Mouse (Mus musculus) limb, embryonic 14.5 days (tissue): Measurements from ENCODE around the gene Hcfc2. TPM values are rescaled to one million over a fixed set of nuclear protein-coding genes. Genes with fewer than 3 reads are reported as not detected.

Experiments used
- ATAC-seq: fragments of 200-750 bp; cut with Nextera tagmentation; 2 replicates; pipeline ENCODE4 v1.8.0; 2017; ENCODE audit warnings: low read depth, moderate number of reproducible peaks, moderate TSS enrichment; ENCODE audit not compliant: low FRiP score
- DNase-seq: peaks from one replicate; pipeline ENCODE4 v3.0.0-alpha.2; 2015; ENCODE audit warnings: low spot score
- H3K27ac ChIP-seq: fragments of 300-500 bp; sonication (generic); replicated peaks from 2 replicates; pipeline ENCODE4 v1.5.1; 2014; ENCODE audit warnings: low read depth, mild to moderate bottlenecking, low read length, moderate library complexity, mixed read lengths
- H3K27me3 ChIP-seq: fragments of 300-500 bp; sonication (generic); 2 replicates; pipeline ENCODE4 v1.6.1; 2014; ENCODE audit warnings: low read length, mixed read lengths; ENCODE audit not compliant: control insufficient read depth, insufficient read depth
- H3K36me3 ChIP-seq: fragments of 300-500 bp; sonication (generic); 2 replicates; pipeline ENCODE4 v1.6.1; 2014; ENCODE audit warnings: mild to moderate bottlenecking, low read length, moderate library complexity, mixed read lengths; ENCODE audit not compliant: control insufficient read depth, insufficient read depth
- H3K4me1 ChIP-seq: fragments of 300-500 bp; sonication (generic); 2 replicates; pipeline ENCODE4 v1.6.1; 2014; ENCODE audit warnings: antibody characterized with exemption, low read length, mixed read lengths; ENCODE audit not compliant: control insufficient read depth, insufficient read depth
- H3K4me2 ChIP-seq: fragments of 300-500 bp; sonication (generic); replicated peaks from 2 replicates; pipeline ENCODE4 v1.6.1; 2014; ENCODE audit warnings: low read depth, mild to moderate bottlenecking, low read length, moderate library complexity; ENCODE audit not compliant: severe bottlenecking
- H3K4me3 ChIP-seq: fragments of 300-500 bp; sonication (generic); replicated peaks from 2 replicates; pipeline ENCODE4 v1.5.1; 2014; ENCODE audit warnings: low read length
- H3K9ac ChIP-seq: fragments of 300-500 bp; sonication (generic); 2 replicates; pipeline ENCODE4 v1.6.1; 2014; ENCODE audit warnings: mild to moderate bottlenecking, low read depth, low read length, moderate library complexity; ENCODE audit not compliant: severe bottlenecking
- H3K9me3 ChIP-seq: fragments of 300-500 bp; sonication (generic); 2 replicates; pipeline ENCODE4 v1.6.1; 2016; ENCODE audit warnings: low read length; ENCODE audit not compliant: control insufficient read depth
- POLR2A ChIP-seq: fragments of 200-500 bp; IDR thresholded peaks from 2 replicates; pipeline ENCODE4 v1.8.0; 2012; ENCODE audit warnings: inconsistent platforms, mild to moderate bottlenecking, moderate library complexity, borderline replicate concordance; ENCODE audit not compliant: insufficient read depth, insufficient read length; ENCODE audit errors: extremely low read depth
- WGBS: fragments of 180-500 bp; shearing (Covaris S2); extraction: QIAGEN DNeasy Blood & Tissue Kit; methylation state at CpG from one replicate; pipeline ENCODE4 v1.1.7; 2014; 5-methylcytosine and 5-hydroxymethylcytosine counted together
- polyA plus RNA-seq, 2 experiments: library from polyadenylated mRNA; depleted of rRNA in 1 of 2; stranded (reverse) in 1 of 2; unstranded in 1 of 2; fragments of >200 nt; fragmentation: Nextera tagmentation in 1 of 2; extraction: Ambion mirVana in 1 of 2; gene quantifications; 2 replicates each; pipeline versions ENCODE4 v1.2.1 to v1.2.3; 2012 to 2014

The Hcfc2 gene
- polyA plus RNA-seq, 2 experiments, result 38.8 to 44.6 TPM

- no peak overlapping the region for H3K4me2 ChIP-seq
- H3K9ac ChIP-seq, result 0 out of 2 replicates have a peak overlapping the region, but pooled peaks have one; percentile 34
- WGBS, result 77% methylated on average over 9 of the region's 9 CpGs
- H3K27me3 ChIP-seq, result no peaks in the 10 kb centered on the region
- peaks cover 19% of the 10 kb centered on the region for H3K4me1 ChIP-seq
- peaks cover 46% of the 10 kb centered on the region for H3K36me3 ChIP-seq
- H3K27ac ChIP-seq, result no peak overlapping the region
- no peaks in the 10 kb centered on the region for H3K9me3 ChIP-seq
- no peak for TF ChIP-seq POLR2A
- no peak overlapping the region for H3K4me3 ChIP-seq
- ATAC-seq (no peak), DNase-seq (no peak)
Measured at GRCm38 (mm10) chr10:82761037-82761811, 65.3 kb downstream of the Hcfc2 start.

GRCm38 (mm10) chr10:82762756-82763681 lies 67.1 kb downstream of the Hcfc2 start:
- no peak for TF ChIP-seq POLR2A
- no peaks in the 10 kb centered on the region for H3K9me3 ChIP-seq
- H3K4me2 ChIP-seq, result peak overlapping the region; percentile 71
- ATAC-seq (peak; percentile 24; the same call in 1 of the 2 replicates), DNase-seq (peak; percentile 19)
- peaks cover 15% of the 10 kb centered on the region for H3K4me1 ChIP-seq
- H3K4me3 ChIP-seq, result peak overlapping the region; percentile 89
- H3K27ac ChIP-seq, result peak overlapping the region; percentile 100
- H3K36me3 ChIP-seq, result peaks cover 28% of the 10 kb centered on the region
- WGBS, result under 1% methylated on average over 40 of the region's 48 CpGs
- H3K27me3 ChIP-seq, result no peaks in the 10 kb centered on the region
- peak overlapping the region; percentile 99 for H3K9ac ChIP-seq

- peaks cover 18% of the 10 kb centered on the region for H3K36me3 ChIP-seq
- peak; percentile 96 for ATAC-seq
- WGBS, result under 1% methylated on average over 39 of the region's 68 CpGs
- peak; percentile 91; the same call in 1 of the 2 replicates for TF ChIP-seq POLR2A
- peak within 1 kb of the TSS; percentile 99 for H3K9ac ChIP-seq
- no peaks in the 10 kb centered on the region for H3K9me3 ChIP-seq
- peak within 1 kb of the TSS; percentile 71 for H3K4me2 ChIP-seq
- peak within 1 kb of the TSS; percentile 89 for H3K4me3 ChIP-seq
- peak within 1 kb of the TSS; percentile 100 for H3K27ac ChIP-seq
- peak; percentile 98 for DNase-seq
- peaks cover 15% of the 10 kb centered on the region for H3K4me1 ChIP-seq
- no peaks in the 10 kb centered on the region for H3K27me3 ChIP-seq
Measured at GRCm38 (mm10) chr10:82763840-82764631, 68.1 kb downstream of the Hcfc2 start, which contains the start of gene Nfyb. Nfyb (minus strand) TSS chr10:82764144.

GRCm38 (mm10) chr10:82768901-82769300 lies 72.9 kb downstream of the Hcfc2 start:
- Histone ChIP-seq H3K27me3 (no peaks in the 10 kb centered on the region), H3K36me3 (no peaks in the 10 kb centered on the region), H3K4me1 (peaks cover 4% of the 10 kb centered on the region), H3K27ac (no peak overlapping the region), H3K9me3 (no peaks in the 10 kb centered on the region), H3K4me3 (no peak overlapping the region), H3K9ac (no peak overlapping the region), H3K4me2 (no peak overlapping the region)
- DNase-seq (no peak), ATAC-seq (no peak)
- TF ChIP-seq POLR2A, result no peak
- WGBS, result 27% methylated on average over 9 of the region's 9 CpGs
